Mouse (Mus musculus) ovary, postnatal 10 days (tissue): Measurements from ENCODE around the gene Rasal1.

ENCODE experiments used
- DNase-seq: peaks from one replicate; pipeline ENCODE4 v3.0.0; 2022; ENCODE audit warnings: low spot score

Rasal1 gene

DNA sequence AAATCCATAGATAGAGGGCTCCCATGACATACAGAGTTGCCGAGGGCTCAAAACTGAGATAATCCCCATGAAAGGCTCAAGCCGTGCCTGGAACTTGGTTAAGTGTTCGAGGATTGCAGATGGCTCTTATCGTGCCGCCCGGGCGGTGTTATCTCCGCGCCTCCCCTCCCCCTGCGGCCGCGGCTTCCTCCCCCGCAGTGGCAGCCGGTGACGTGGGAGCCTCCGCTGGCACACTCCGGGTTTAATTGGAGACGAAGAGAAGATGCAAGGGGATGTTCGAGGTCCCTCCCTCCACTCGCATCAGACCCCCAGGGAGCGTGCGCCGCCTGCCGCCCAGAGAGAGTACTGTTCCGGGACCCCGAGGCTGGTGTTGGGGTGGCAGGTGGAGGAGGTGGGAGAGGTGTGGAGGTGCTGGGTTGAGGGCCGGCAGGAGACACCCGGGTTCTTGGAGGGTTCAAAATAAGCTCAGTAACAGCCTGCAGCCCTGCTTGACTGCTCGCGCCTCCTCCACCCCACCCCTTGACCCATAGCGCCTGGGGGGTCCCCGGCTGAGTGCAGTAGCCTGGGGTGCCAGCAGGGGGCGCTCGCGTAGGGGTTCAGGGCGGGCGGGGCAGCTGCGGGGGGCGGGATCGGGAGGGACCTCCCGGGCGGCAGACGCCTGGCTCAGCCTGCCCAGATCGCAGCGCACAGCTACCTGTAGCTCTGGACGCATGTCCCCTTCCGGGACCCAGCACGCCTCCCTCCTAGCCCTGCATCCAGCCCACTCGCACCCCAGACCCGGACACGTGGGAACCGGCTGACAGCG lies at the start of gene Rasal1:
TSS of gene Rasal1 (plus strand) at position 244 of the 805 bp plus-strand sequence.
- no peak for DNase-seq

- no peak for DNase-seq
Observed at GRCm38 (mm10) chr5:120599625-120600024, 49.0 kb upstream of the Rasal1 start.

DNA sequence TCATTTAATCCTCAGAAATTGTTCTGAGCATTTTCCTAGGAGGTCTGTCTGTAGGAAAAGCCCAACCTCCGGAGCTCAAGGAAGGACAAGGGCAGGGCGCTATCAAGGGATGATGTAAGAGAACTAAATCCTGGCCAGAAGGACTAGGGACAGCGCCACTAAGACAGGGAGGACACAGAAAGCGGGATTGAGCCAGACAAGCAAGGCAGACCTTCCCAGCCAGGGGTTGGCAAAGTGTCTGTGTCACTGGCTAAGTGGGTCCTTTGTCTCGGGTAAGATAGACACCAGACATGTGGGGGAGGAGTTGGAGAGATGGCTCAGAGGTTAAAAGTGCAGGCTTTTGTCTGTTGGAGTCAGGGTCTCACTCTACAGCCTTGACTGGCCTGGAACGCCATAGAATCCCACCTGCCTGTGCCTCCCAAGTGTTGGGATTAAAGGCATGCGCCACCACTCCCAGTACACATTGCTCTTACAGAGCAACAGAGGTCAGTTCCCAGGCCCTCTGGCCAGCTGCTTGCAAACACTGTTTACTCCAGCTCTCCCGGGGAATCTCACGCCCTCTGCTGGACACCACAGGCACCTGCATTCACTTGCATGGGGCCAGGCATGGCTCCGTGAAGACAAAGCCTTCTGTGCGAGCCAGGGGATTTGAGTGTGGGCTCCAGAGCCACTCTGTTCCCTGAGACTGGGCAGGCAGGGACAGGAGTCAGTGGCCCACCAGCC lies 47.5 kb upstream of the Rasal1 start:
- DNase-seq, result no peak

DNA sequence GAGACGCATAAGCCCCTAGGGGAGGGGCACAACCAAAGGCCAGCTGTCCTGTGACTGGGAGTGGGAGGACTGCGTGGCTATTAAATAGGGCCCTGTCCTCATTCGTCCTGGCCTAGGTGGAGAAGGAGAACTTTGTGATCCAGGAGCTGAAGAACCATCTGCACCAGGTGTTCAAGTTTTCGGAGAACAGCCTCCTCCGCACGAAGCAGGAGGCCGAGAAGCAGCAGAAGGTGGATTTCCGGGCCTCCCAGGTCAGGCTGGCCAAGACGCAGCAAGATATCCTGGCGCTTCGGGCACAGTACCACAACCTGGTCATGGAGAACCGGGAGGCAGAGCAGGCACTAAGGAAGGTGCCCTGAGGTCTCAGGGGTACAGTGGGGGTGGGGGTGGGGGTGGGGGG lies 46.4 kb upstream of the Rasal1 start:
- DNase-seq, result no peak

- no peak for DNase-seq
Observed at GRCm38 (mm10) chr5:120603515-120603914, 45.1 kb upstream of the Rasal1 start.

- peak; percentile 59 for DNase-seq
Observed at GRCm38 (mm10) chr5:120604839-120605238, 43.8 kb upstream of the Rasal1 start.

GRCm38 (mm10) chr5:120605241-120605661 lies 43.4 kb upstream of the Rasal1 start:
- DNase-seq, result no peak

- DNase-seq, result peak; percentile 76
Observed at GRCm38 (mm10) chr5:120605688-120606087, 42.9 kb upstream of the Rasal1 start.

DNA sequence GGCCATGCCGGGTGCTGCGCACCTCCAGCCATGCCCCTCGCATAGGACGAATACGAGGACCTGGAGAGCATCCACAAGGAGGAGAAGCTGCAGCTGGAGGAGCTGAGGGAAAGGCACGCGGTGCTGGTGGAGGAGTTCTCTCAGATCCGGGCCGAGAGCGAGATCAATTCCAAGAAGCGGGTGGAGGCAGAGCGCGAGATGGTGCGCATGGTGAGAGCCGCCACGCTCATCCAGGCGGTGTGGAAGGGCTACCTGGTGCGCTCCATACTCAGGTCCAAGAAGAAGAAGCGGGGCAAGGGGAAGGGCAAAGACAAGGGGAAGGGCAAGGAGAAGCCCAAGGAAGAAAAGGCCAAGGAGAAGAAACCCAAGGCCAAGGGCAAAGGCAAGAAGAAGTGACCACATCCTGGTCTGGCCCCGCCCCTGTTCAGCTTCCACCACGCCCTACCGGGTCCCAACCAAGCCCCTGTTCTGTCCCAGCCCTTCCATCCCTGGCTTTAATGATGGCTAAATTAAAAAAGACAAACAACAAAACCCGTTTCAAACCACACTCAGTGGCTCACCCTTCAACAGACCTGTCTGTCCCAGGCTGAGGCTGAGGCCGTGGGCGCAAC lies 41.9 kb upstream of the Rasal1 start:
- no peak for DNase-seq

GRCm38 (mm10) chr5:120607335-120607734 lies 41.3 kb upstream of the Rasal1 start:
- DNase-seq, result no peak

DNA sequence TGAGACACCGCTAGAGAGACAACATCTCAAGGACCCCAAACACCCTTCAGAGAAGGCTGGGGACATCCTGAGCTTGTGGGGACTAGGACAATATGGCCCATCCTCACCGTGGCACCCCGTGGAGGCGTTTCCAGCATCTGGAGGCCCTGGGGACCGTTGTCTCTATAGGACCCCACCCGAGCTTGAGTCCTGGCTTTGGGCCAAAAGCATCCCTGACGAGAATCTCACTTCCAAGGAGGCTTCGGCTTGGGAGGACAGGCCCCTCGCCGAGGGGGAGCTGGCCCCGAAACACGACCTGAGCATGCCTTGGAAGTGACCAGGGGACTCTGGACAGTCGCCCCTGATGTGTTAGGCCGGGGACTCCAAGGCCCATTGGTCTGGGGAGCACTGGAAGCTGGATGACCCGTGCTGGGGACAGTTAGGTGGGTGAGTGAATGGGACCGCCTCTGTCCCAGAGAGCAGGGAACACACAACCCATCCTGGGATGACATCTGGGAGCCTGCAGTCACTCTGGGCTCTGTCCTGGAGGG lies 39.3 kb upstream of the Rasal1 start:
- no peak for DNase-seq

GRCm38 (mm10) chr5:120610906-120611305 lies 37.7 kb upstream of the Rasal1 start:
- no peak for DNase-seq

DNA sequence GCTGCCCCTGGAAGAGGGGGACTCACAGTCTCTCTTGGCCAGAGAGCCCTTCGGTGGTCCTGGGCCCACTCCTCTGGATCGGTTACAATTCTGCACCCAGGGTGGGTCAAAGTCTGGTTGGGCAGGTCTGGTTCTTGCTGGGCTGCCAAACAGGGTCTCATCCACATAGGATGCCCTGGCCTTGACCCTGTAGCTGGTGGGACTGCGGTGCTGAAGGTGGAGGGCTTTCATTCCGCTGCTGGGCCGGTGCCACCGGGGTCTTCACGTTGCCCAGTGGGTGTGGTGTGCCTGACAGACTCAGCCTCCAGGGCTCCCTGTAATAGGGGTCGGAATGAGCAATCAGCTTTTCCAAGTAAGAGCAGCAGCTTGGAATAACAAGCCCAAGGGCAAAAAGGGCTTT lies 37.2 kb upstream of the Rasal1 start:
- DNase-seq, result no peak

DNA sequence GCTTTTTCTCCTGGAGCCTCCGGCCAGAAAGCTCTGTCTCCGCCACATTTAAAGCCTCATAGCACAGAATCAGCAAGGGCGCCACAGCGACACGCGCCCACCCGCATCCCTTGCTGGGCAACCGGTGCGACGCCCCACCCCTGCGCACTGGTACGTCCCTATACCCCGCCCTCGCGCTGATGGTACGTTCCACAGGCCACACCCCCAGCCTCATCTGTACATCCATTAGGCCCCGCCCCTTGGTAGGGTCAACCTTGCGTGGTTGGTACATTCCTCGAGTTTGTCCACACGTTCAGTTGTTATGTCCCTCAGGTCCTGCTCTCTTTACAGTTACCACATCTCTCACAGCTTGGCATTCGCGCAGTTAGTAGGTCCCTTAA lies 36.2 kb upstream of the Rasal1 start, which contains the start of the genes Rita1 and Ddx54:
TSS of gene Rita1 (minus strand) at position 148 of the 380 bp plus-strand sequence.
TSS of gene Ddx54 (plus strand) at position 298 of the 380 bp plus-strand sequence.
- DNase-seq, result peak; percentile 96

- DNase-seq, result peak; percentile 96
Observed at GRCm38 (mm10) chr5:120612822-120613604, 35.6 kb upstream of the Rasal1 start.

GRCm38 (mm10) chr5:120615903-120616302 lies 32.7 kb upstream of the Rasal1 start:
- no peak for DNase-seq

DNA sequence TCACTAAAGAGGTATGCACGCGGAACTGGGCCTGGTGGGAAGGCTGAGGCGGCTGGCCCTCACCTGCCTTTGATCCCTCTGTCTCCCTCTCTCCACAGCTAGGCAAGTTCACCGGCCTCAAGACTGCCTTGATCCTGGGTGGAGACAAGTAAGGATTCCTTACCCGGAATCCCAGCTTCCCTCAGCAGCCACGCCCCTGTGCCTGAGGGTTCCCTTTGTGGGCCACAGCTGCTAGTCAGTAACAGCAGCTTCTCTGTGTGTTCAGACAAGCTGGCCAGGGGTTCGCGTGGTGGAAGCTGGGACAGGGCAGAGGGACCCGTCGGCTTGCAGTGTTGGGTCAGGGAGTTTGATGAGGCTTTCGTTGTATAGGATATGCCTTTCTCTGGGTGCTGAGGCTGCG lies 29.8 kb upstream of the Rasal1 start:
- no peak for DNase-seq

GRCm38 (mm10) chr5:120619201-120619600 lies 29.4 kb upstream of the Rasal1 start:
- no peak for DNase-seq

GRCm38 (mm10) chr5:120620375-120621077 lies 28.1 kb upstream of the Rasal1 start:
- peak; percentile 76 for DNase-seq

DNA sequence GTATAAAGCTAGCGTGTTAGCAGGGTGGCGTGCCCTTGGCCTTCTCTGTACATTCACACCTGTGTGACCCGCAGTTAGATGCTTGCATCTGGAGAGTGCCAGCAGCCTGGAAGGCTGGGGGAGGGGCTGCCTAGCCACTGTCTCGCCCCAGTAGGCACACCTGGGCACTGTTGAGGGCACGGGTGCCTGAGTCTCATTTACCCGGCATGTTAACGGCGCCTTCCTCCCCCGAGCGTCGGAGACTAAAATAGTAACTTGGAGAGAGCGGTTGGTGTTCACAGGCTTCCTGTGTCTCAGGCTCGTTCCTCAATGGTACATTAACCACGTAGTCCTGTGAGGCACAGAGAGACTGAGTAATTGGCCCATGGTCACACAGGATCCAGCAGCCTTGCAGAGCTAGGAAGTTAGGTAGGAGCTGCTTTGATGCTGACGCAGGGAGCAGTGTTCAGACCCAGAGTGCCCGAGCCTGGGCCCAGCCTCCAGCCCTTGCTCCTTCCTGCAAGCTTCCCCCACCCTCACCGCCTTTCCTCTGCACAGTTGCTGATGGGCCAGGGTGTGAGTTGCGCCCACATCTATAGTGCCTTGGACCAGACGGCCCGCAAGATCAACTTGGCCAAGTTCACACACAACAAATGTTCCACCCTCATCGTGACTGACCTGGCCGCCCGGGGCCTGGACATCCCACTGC lies 27.4 kb upstream of the Rasal1 start:
- DNase-seq, result no peak

- DNase-seq, result no peak
Observed at GRCm38 (mm10) chr5:120621846-120622197, 26.8 kb upstream of the Rasal1 start.
